Mouse (Mus musculus) limb, embryonic 10.5 days (tissue): Measurements from ENCODE around the gene Myod1. TPM values are rescaled to one million over a fixed set of nuclear protein-coding genes. Genes with fewer than 3 reads are reported as not detected.

Experiments used
- DNase-seq: peaks from one replicate; pipeline ENCODE4 v3.0.0-alpha.2; 2017; ENCODE audit warnings: low spot score
- H3K27ac ChIP-seq: fragments of 300-500 bp; sonication (generic); 2 replicates; pipeline ENCODE4 v1.5.1; 2016; ENCODE audit warnings: mild to moderate bottlenecking
- H3K27me3 ChIP-seq: fragments of 300-500 bp; sonication (generic); 2 replicates; pipeline ENCODE4 v1.6.1; 2016; ENCODE audit warnings: low read depth, mild to moderate bottlenecking; ENCODE audit not compliant: poor library complexity, severe bottlenecking
- H3K36me3 ChIP-seq: fragments of 300-500 bp; sonication (generic); 2 replicates; pipeline ENCODE4 v1.6.1; 2016; ENCODE audit warnings: mild to moderate bottlenecking, moderate library complexity
- H3K4me1 ChIP-seq: fragments of 300-500 bp; sonication (generic); 2 replicates; pipeline ENCODE4 v1.6.1; 2016
- H3K4me3 ChIP-seq: fragments of 300-500 bp; sonication (generic); 2 replicates; pipeline ENCODE4 v1.5.1; 2016; ENCODE audit warnings: mild to moderate bottlenecking, moderate library complexity
- H3K9me3 ChIP-seq: fragments of 300-500 bp; sonication (generic); replicated peaks from 2 replicates; pipeline ENCODE4 v1.6.1; 2016; ENCODE audit warnings: mild to moderate bottlenecking
- WGBS: fragments of 180-500 bp; shearing (Covaris S2); methylation state at CpG from one replicate; pipeline ENCODE4 v1.1.7; 2016; 5-methylcytosine and 5-hydroxymethylcytosine counted together
- polyA plus RNA-seq: library from polyadenylated mRNA; unstranded; fragments of >200 nt; fragmentation: Nextera tagmentation; extraction: Ambion mirVana; gene quantifications from 2 replicates; pipeline ENCODE4 v1.2.1, GENCODE M21; 2016

The Myod1 gene
- polyA plus RNA-seq, 1 experiment from 2014 or later: 13.8 TPM

GRCm38 (mm10) chr7:46409204-46409789 is 33.0 kb downstream of the Myod1 start:
- WGBS: 46% methylated on average over 12 of the region's 12 CpGs
- no peak for DNase-seq
- Histone ChIP-seq H3K9me3 (no peaks in the 10 kb centered on the region), H3K4me1 (no peaks in the 10 kb centered on the region), H3K4me3 (no peak overlapping the region), H3K27ac (no peak overlapping the region), H3K36me3 (no peaks in the 10 kb centered on the region), H3K27me3 (peaks cover 17% of the 10 kb centered on the region)

GRCm38 (mm10) chr7:46410727-46411126 is 34.5 kb downstream of the Myod1 start:
- 0 out of 2 replicates have a peak, but pooled peaks cover 6% of the 10 kb centered on the region for H3K27me3 ChIP-seq
- no peak for DNase-seq
- 73% methylated on average over 6 of the region's 6 CpGs for WGBS
- no peaks in the 10 kb centered on the region for H3K4me1 ChIP-seq
- H3K4me3 ChIP-seq: no peak overlapping the region
- no peaks in the 10 kb centered on the region for H3K36me3 ChIP-seq
- H3K27ac ChIP-seq: no peak overlapping the region
- H3K9me3 ChIP-seq: no peaks in the 10 kb centered on the region

- H3K4me3 ChIP-seq: no peak overlapping the region
- no peaks in the 10 kb centered on the region for H3K36me3 ChIP-seq
- DNase-seq: no peak
- H3K27me3 ChIP-seq: 0 out of 2 replicates have a peak, but pooled peaks cover 6% of the 10 kb centered on the region
- H3K9me3 ChIP-seq: no peaks in the 10 kb centered on the region
- no peak overlapping the region for H3K27ac ChIP-seq
- H3K4me1 ChIP-seq: no peaks in the 10 kb centered on the region
- 85% methylated on average over 5 of the region's 5 CpGs for WGBS
These were observed 36.5 kb downstream of the Myod1 start for GRCm38 (mm10) chr7:46412823-46413222.

GRCm38 (mm10) chr7:46413959-46414725 is 37.9 kb downstream of the Myod1 start:
- Histone ChIP-seq H3K36me3 (no peaks in the 10 kb centered on the region), H3K27ac (no peak overlapping the region), H3K9me3 (no peaks in the 10 kb centered on the region), H3K4me1 (no peaks in the 10 kb centered on the region), H3K4me3 (no peak overlapping the region), H3K27me3 (0 out of 2 replicates have a peak, but pooled peaks cover 6% of the 10 kb centered on the region)
- DNase-seq: no peak
- WGBS: 63% methylated on average over 6 of the region's 6 CpGs

- Histone ChIP-seq H3K9me3 (no peaks in the 10 kb centered on the region), H3K27me3 (no peaks in the 10 kb centered on the region), H3K4me3 (no peak overlapping the region), H3K27ac (no peak overlapping the region), H3K36me3 (no peaks in the 10 kb centered on the region), H3K4me1 (no peaks in the 10 kb centered on the region)
- WGBS: 84% methylated on average over 14 of the region's 14 CpGs
- no peak for DNase-seq
These were observed 39.6 kb downstream of the Myod1 start for GRCm38 (mm10) chr7:46415818-46416425.

- Histone ChIP-seq H3K36me3 (no peaks in the 10 kb centered on the region), H3K4me3 (no peak overlapping the region), H3K9me3 (no peaks in the 10 kb centered on the region), H3K4me1 (no peaks in the 10 kb centered on the region), H3K27ac (no peak overlapping the region), H3K27me3 (no peaks in the 10 kb centered on the region)
- 80% methylated on average over 7 of the region's 7 CpGs for WGBS
- DNase-seq: no peak
These were observed 41.2 kb downstream of the Myod1 start for GRCm38 (mm10) chr7:46417467-46417866.

- H3K36me3 ChIP-seq: no peaks in the 10 kb centered on the region
- H3K27me3 ChIP-seq: no peaks in the 10 kb centered on the region
- H3K4me3 ChIP-seq: no peak overlapping the region
- H3K27ac ChIP-seq: no peak overlapping the region
- H3K9me3 ChIP-seq: no peaks in the 10 kb centered on the region
- no peaks in the 10 kb centered on the region for H3K4me1 ChIP-seq
- DNase-seq: no peak
- WGBS: 82% methylated on average over 16 of the region's 16 CpGs
These were observed 41.9 kb downstream of the Myod1 start for GRCm38 (mm10) chr7:46418102-46418622.

- H3K4me1 ChIP-seq: no peaks in the 10 kb centered on the region
- no peak overlapping the region for H3K27ac ChIP-seq
- no peak for DNase-seq
- H3K36me3 ChIP-seq: no peaks in the 10 kb centered on the region
- no peak overlapping the region for H3K4me3 ChIP-seq
- H3K9me3 ChIP-seq: no peaks in the 10 kb centered on the region
- 52% methylated on average over 5 of the region's 5 CpGs for WGBS
- no peaks in the 10 kb centered on the region for H3K27me3 ChIP-seq
These were observed 45.3 kb downstream of the Myod1 start for GRCm38 (mm10) chr7:46421535-46421934.

- Histone ChIP-seq H3K36me3 (no peaks in the 10 kb centered on the region), H3K27me3 (no peaks in the 10 kb centered on the region), H3K27ac (no peak overlapping the region), H3K9me3 (no peaks in the 10 kb centered on the region), H3K4me3 (no peak overlapping the region), H3K4me1 (no peaks in the 10 kb centered on the region)
- 86% methylated on average over 8 of the region's 8 CpGs for WGBS
- no peak for DNase-seq
These were observed 45.9 kb downstream of the Myod1 start for GRCm38 (mm10) chr7:46422052-46422763.

GRCm38 (mm10) chr7:46422764-46423412 is 46.6 kb downstream of the Myod1 start:
- no peaks in the 10 kb centered on the region for H3K4me1 ChIP-seq
- H3K36me3 ChIP-seq: no peaks in the 10 kb centered on the region
- peak; percentile 70 for DNase-seq
- no peak overlapping the region for H3K27ac ChIP-seq
- WGBS: 58% methylated on average over 18 of the region's 18 CpGs
- H3K9me3 ChIP-seq: no peaks in the 10 kb centered on the region
- no peak overlapping the region for H3K4me3 ChIP-seq
- no peaks in the 10 kb centered on the region for H3K27me3 ChIP-seq

- no peaks in the 10 kb centered on the region for H3K4me1 ChIP-seq
- H3K9me3 ChIP-seq: no peaks in the 10 kb centered on the region
- H3K4me3 ChIP-seq: no peak overlapping the region
- H3K27ac ChIP-seq: no peak overlapping the region
- no peaks in the 10 kb centered on the region for H3K36me3 ChIP-seq
- no peak for DNase-seq
- 82% methylated on average over 3 of the region's 3 CpGs for WGBS
- H3K27me3 ChIP-seq: no peaks in the 10 kb centered on the region
These were observed 47.7 kb downstream of the Myod1 start for GRCm38 (mm10) chr7:46423951-46424350.

GRCm38 (mm10) chr7:46425012-46425411 is 48.7 kb downstream of the Myod1 start:
- WGBS: 72% methylated on average over 4 of the region's 4 CpGs
- Histone ChIP-seq H3K27ac (no peak overlapping the region), H3K9me3 (no peaks in the 10 kb centered on the region), H3K27me3 (no peaks in the 10 kb centered on the region), H3K4me3 (no peak overlapping the region), H3K36me3 (no peaks in the 10 kb centered on the region), H3K4me1 (no peaks in the 10 kb centered on the region)
- DNase-seq: no peak
